Mouse (Mus musculus) thymus, adult 2 months (tissue): ENCODE data around the gene Tln2.

Source experiments
- CTCF ChIP-seq: fragments of 200-500 bp; IDR thresholded peaks from 2 replicates; pipeline ENCODE4 v1.5.1; 2012; ENCODE audit warnings: mild to moderate bottlenecking, control low read depth, low read length, moderate library complexity, borderline replicate concordance; ENCODE audit not compliant: control insufficient read depth, poor library complexity, insufficient read depth; ENCODE audit errors: extremely low read depth
- POLR2A ChIP-seq: fragments of 200-500 bp; IDR thresholded peaks from 2 replicates; pipeline ENCODE4 v1.6.1; 2012; ENCODE audit warnings: mild to moderate bottlenecking, low read length, control low read depth, moderate library complexity; ENCODE audit not compliant: control insufficient read depth, poor library complexity, insufficient read depth; ENCODE audit errors: extremely low read depth

- no peak for TF ChIP-seq POLR2A
- TF ChIP-seq CTCF: no peak
Observed at GRCm38 (mm10) chr9:67220388-67220787, 339.1 kb downstream of the Tln2 start.
